Mouse (Mus musculus) layer of hippocampus, postnatal 10 days (tissue): ENCODE measurements around the gene Skap2. TPM values are rescaled to one million over a fixed set of nuclear protein-coding genes. Genes with fewer than 3 reads are reported as not detected.
A peak's percentile ranks its signal among the peaks of the same experiment; 100 is the strongest.

Source experiments
- DNase-seq, 2 experiments: peaks; one replicate each; pipeline ENCODE4 v3.0.0; 2021; ENCODE audit warnings: low spot score in 2 of 2
- total RNA-seq, 2 experiments: library from RNA; stranded (reverse); gene quantifications; 2 replicates each; pipeline ENCODE4 v1.2.3; 2021

The Skap2 gene
- total RNA-seq, 2 experiments from 2014 or later: 9.8 to 10.7 TPM

GRCm38 (mm10) chr6:51894717-51895116 lies 117.6 kb downstream of the Skap2 start:
- no peak for DNase-seq

GRCm38 (mm10) chr6:51890356-51890755 lies 122.0 kb downstream of the Skap2 start:
- DNase-seq: no peak

- no peak for DNase-seq
These were observed 122.5 kb downstream of the Skap2 start for GRCm38 (mm10) chr6:51889824-51890223.

GRCm38 (mm10) chr6:51886902-51887431 lies 125.4 kb downstream of the Skap2 start:
- no peak for DNase-seq

- no peak for DNase-seq
These were observed 129.5 kb downstream of the Skap2 start for GRCm38 (mm10) chr6:51882880-51883274.

- no peak for DNase-seq
These were observed 130.0 kb downstream of the Skap2 start for GRCm38 (mm10) chr6:51882266-51882879.

- DNase-seq: no peak
These were observed 131.0 kb downstream of the Skap2 start for GRCm38 (mm10) chr6:51881181-51881968.

GRCm38 (mm10) chr6:51880778-51881177 lies 131.6 kb downstream of the Skap2 start:
- DNase-seq: no peak

GRCm38 (mm10) chr6:51878551-51878950 lies 133.8 kb downstream of the Skap2 start:
- no peak for DNase-seq

GRCm38 (mm10) chr6:51876841-51877553 lies 135.4 kb downstream of the Skap2 start:
- DNase-seq: no peak

- no peak for DNase-seq
These were observed 136.3 kb downstream of the Skap2 start for GRCm38 (mm10) chr6:51875884-51876626.

- DNase-seq: no peak
These were observed 138.3 kb downstream of the Skap2 start for GRCm38 (mm10) chr6:51874035-51874434.

GRCm38 (mm10) chr6:51871135-51871534 lies 141.2 kb downstream of the Skap2 start:
- no peak for DNase-seq

- DNase-seq: no peak
These were observed 142.1 kb downstream of the Skap2 start for GRCm38 (mm10) chr6:51870294-51870693.

GRCm38 (mm10) chr6:51866596-51866995 lies 145.8 kb downstream of the Skap2 start:
- no peak for DNase-seq

- DNase-seq: no peak
These were observed 148.8 kb downstream of the Skap2 start for GRCm38 (mm10) chr6:51863508-51863907.

- no peak for DNase-seq
These were observed 152.0 kb downstream of the Skap2 start for GRCm38 (mm10) chr6:51860300-51860699.

- DNase-seq: peak; percentile 99
These were observed 154.5 kb downstream of the Skap2 start for GRCm38 (mm10) chr6:51857821-51858220.

GRCm38 (mm10) chr6:51853291-51853690 lies 159.1 kb downstream of the Skap2 start:
- DNase-seq: no peak

GRCm38 (mm10) chr6:51852643-51853042 lies 159.7 kb downstream of the Skap2 start:
- no peak for DNase-seq

- no peak for DNase-seq
These were observed 160.8 kb downstream of the Skap2 start for GRCm38 (mm10) chr6:51851544-51851943.
